Mouse (Mus musculus): ENCODE results near the gene Tmem175. TPM values are rescaled to one million over a fixed set of nuclear protein-coding genes. Genes with fewer than 3 reads are reported as not detected.

Tmem175 gene
- polyA plus RNA-seq, 1 experiment from 2014 or later = 20.7 TPM

- no peaks in the 10 kb centered on the region; the same call in 1 of the 2 replicates for H3K79me2 ChIP-seq (ENCODE audit: inconsistent target)
- peaks cover 27% of the 10 kb centered on the region for H3K36me3 ChIP-seq (ENCODE audit: inconsistent target)
- 85% methylated on average over 6 of the region's 6 CpGs for WGBS (ENCODE audit: missing documents)
- no peak overlapping the region for H3K27ac ChIP-seq
- no peak overlapping the region for H3K4me3 ChIP-seq (ENCODE audit: inconsistent target)
Observed at GRCm38 (mm10) chr5:108678296-108678854, 48.8 kb downstream of the Tmem175 start.

DNA sequence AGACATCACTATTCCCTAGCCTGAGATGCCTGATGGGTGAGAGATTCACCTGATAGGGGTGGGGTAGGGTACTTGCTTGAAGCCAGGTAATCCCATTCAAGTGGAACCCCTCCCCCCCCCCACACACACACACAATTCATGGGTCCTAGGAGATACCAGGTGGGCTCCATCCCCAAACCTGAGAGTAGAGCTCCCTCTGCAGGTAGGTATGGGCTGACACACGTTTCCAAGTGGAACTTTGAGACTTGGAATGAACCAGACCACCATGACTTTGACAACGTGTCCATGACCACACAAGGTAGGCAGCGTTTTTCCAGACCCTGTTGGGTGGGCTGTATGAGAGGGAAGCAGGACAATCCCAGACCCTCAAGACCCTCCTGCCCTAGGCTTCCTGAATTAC is 50.3 kb downstream of the Tmem175 start:
- no peak overlapping the region for H3K4me3 ChIP-seq (ENCODE audit: inconsistent target)
- WGBS (ENCODE audit: missing documents) = 83% methylated on average over 2 of the region's 3 CpGs
- H3K79me2 ChIP-seq (ENCODE audit: inconsistent target) = no peaks in the 10 kb centered on the region
- peaks cover 30% of the 10 kb centered on the region for H3K36me3 ChIP-seq (ENCODE audit: inconsistent target)
- H3K27ac ChIP-seq = no peak overlapping the region

DNA sequence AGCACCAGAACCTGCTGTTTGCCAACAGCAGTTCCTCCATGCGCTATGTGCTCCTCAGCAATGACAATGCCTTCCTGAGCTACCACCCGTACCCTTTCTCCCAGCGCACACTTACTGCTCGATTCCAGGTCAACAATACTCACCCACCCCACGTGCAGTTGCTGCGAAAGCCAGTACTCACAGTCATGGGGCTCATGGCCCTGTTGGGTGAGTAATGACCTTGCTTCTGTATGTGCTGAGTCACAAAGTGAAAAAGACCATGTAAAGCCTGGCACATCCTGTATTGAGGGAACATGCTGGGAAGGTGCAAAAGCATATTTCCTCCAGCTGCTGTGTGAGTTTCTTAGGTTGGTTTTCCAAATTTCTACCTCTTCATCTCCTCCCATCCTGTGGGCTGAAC is 51.3 kb downstream of the Tmem175 start:
- peaks cover 30% of the 10 kb centered on the region for H3K36me3 ChIP-seq (ENCODE audit: inconsistent target)
- 94% methylated on average over 6 of the region's 6 CpGs for WGBS (ENCODE audit: missing documents)

DNA sequence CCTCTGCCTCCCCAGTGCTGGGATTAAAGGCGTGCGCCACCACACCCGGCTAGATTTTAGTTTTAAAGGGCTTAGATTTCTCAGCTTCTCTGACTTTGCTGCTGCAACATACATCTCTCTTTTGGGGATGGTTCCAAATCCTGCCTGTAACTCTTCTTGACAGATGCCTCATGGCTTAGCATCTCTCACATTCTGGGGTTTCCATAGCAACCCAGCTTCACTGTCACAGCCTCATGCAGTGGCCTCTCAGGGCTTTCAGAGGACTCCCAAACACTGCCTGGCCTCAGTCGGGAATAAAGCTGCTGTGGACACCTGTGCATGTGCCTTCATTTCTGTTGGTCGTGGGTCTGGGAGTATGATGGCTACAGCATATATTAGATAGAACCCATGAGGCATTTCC is 59.5 kb downstream of the Tmem175 start:
- Histone ChIP-seq H3K4me3 (ENCODE audit: inconsistent target) (no peak overlapping the region), H3K79me2 (ENCODE audit: inconsistent target) (no peaks in the 10 kb centered on the region)
- WGBS (ENCODE audit: missing documents) = 83% methylated on average over 5 of the region's 5 CpGs

More for the DNA sequence above, 51.3 kb downstream of the Tmem175 start:
- no peak overlapping the region for H3K27ac ChIP-seq
- no peak overlapping the region for H3K4me3 ChIP-seq (ENCODE audit: inconsistent target)
- H3K79me2 ChIP-seq (ENCODE audit: inconsistent target) = no peaks in the 10 kb centered on the region

DNA sequence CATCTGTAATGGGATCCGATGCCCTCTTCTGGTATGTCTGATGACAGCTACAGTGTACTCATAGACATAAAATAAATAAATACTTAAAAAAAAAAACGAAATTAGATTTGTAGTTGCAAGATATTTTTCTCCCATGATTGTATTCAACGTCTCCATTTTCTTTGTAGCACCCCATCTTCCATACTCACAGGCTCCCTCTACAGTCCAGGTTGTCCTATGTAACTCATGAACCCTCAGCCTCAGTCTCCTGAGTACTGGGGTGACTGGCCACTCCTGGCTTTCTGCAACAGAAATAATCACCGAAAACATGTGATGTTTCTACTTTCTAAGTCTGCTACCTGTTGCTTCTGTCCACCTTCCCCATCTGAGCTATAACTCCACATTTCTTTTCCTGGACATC is 61.6 kb downstream of the Tmem175 start:
- Histone ChIP-seq H3K4me3 (ENCODE audit: inconsistent target) (no peak overlapping the region), H3K27ac (no peak overlapping the region), H3K36me3 (ENCODE audit: inconsistent target) (no peaks in the 10 kb centered on the region), H3K79me2 (ENCODE audit: inconsistent target) (no peaks in the 10 kb centered on the region)
- WGBS (ENCODE audit: missing documents) = 65% methylated on average over 4 of the region's 4 CpGs

More for the DNA sequence above, 59.5 kb downstream of the Tmem175 start:
- Histone ChIP-seq H3K27ac (no peak overlapping the region), H3K36me3 (ENCODE audit: inconsistent target) (0 out of 2 replicates have a peak, but pooled peaks cover under 1% of the 10 kb centered on the region)

- WGBS (ENCODE audit: missing documents) = under 1% methylated on average over 15 of the region's 18 CpGs
- Histone ChIP-seq H3K4me3 (ENCODE audit: inconsistent target) (peak within 1 kb of the TSS; percentile 31), H3K27ac (no peak within 1 kb of the TSS), H3K79me2 (ENCODE audit: inconsistent target) (no peaks in the 10 kb centered on the region), H3K36me3 (ENCODE audit: inconsistent target) (no peaks in the 10 kb centered on the region)
Observed at GRCm38 (mm10) chr5:108692271-108692670, 62.7 kb downstream of the Tmem175 start, which contains the start of gene Fgfrl1. Fgfrl1 (plus strand) TSS chr5:108692382.

DNA sequence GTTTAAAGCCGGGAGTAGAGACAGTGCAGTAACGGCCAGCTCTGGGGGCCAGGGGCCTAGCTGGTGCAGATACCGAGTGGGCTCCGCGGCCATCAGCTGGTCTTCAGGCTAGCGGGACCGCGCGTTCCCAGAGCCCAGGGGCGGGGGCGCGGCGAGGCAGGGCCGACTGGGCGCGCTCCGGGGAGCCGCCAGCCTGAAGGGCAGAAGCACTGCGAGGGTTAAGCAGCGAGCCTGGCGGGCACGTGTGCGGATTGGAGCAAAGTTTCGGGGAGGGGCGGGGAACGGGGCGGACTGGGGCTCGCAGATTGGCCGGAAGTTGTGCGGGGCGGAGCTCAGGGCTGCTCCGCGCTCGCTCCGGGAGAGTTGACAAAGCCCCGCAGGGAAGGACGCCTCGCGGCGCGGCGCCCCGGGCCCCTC is 64.3 kb downstream of the Tmem175 start:
- Histone ChIP-seq H3K36me3 (ENCODE audit: inconsistent target) (no peaks in the 10 kb centered on the region), H3K27ac (no peak overlapping the region), H3K4me3 (ENCODE audit: inconsistent target) (no peak overlapping the region), H3K79me2 (ENCODE audit: inconsistent target) (no peaks in the 10 kb centered on the region)
- under 1% methylated on average over 28 of the region's 43 CpGs for WGBS (ENCODE audit: missing documents)

DNA sequence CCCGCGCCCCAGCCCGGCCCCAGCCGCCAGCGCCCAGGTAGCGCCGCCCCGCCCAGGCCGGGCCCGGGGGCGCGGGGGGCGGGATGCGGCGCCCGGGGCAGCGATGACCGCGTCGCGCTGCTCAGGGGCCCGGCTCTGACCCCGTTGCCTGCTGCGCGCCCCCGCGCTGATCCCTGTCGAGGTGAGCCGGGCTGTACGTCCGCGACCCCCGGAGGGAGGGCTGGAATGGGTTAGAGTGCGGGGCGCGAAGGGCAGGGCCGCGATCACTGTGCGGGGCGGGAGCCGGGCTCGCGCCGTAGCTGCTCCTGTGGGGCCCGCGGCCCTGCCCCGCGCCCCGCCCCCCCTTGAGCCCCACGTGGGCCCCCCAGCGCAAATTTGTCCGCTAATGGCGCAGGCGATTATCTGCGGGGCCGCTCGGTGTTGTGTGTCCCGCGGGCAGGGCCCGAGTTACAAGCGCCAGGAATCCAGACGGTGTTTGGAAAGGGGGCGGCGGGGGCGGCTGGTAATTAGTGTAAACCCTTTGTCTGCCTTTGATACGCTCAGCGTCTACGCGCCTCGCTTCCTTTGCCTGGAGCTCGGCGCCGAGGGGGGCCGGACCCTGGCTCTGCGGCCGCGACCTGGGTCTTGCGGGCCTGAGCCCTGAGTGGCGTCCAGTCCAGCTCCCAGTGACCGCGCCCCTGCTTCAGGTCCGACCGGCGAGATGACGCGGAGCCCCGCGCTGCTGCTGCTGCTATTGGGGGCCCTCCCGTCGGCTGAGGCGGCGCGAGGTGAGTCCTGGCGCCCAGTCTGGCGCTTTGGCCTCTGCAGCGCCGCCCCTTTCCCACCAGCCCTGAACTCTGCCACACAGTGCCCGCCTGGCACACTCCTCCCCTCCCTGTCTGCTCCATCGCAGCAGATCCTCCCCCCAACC is 65.0 kb downstream of the Tmem175 start:
- WGBS (ENCODE audit: missing documents) = 3% methylated on average over 89 of the region's 99 CpGs
- no peak overlapping the region for H3K4me3 ChIP-seq (ENCODE audit: inconsistent target)
- no peak overlapping the region for H3K27ac ChIP-seq
- H3K79me2 ChIP-seq (ENCODE audit: inconsistent target) = no peaks in the 10 kb centered on the region
- no peaks in the 10 kb centered on the region for H3K36me3 ChIP-seq (ENCODE audit: inconsistent target)

DNA sequence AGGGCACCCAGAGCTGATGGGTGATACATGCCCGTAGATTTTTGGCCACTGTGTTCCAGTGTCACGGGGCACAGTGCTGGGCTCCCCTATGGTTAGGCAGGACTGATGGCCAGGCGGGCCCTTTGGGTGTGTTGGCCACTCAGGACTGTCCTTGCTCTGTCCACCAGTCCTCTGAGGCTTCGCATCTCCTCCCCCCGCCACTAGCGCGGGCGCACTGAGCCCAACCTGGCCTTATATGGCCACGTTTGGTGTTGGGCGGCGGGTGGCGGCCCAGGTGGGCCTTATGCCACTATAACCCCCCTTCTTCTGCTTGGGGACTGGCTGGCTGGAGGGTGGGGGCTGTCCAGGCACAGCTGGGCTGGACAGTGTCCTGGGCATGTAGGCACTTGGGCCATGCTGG is 66.3 kb downstream of the Tmem175 start:
- no peak overlapping the region for H3K4me3 ChIP-seq (ENCODE audit: inconsistent target)
- H3K36me3 ChIP-seq (ENCODE audit: inconsistent target) = no peaks in the 10 kb centered on the region
- WGBS (ENCODE audit: missing documents) = 95% methylated on average over 9 of the region's 12 CpGs
- H3K27ac ChIP-seq = no peak overlapping the region
- no peaks in the 10 kb centered on the region for H3K79me2 ChIP-seq (ENCODE audit: inconsistent target)

DNA sequence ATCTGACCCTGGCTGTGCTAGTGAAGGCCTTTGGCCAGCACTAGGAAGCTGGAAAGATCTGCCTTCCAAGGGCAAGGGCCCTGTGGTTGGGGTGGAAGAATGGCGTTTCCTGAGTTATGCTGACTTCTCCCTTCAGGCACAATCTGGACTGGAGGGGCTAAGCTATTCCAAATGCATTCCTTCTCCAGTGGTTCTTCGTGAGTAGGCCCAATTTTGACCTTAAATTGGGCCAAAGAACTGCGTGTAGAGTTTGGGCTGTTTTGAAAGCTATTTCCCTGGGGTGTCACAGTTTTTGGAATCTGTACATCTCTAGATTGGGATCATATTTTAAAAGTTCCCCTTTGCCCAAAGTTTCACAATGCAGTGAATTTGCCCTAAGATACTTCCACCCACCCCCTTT is 67.0 kb downstream of the Tmem175 start:
- WGBS (ENCODE audit: missing documents) = 72% methylated on average over 3 of the region's 3 CpGs
- H3K4me3 ChIP-seq (ENCODE audit: inconsistent target) = no peak overlapping the region
- H3K79me2 ChIP-seq (ENCODE audit: inconsistent target) = no peaks in the 10 kb centered on the region
- no peaks in the 10 kb centered on the region for H3K36me3 ChIP-seq (ENCODE audit: inconsistent target)
- no peak overlapping the region for H3K27ac ChIP-seq

GRCm38 (mm10) chr5:108697341-108697753 is 67.8 kb downstream of the Tmem175 start:
- no peaks in the 10 kb centered on the region for H3K36me3 ChIP-seq (ENCODE audit: inconsistent target)
- WGBS (ENCODE audit: missing documents) = 91% methylated on average over 4 of the region's 4 CpGs
- H3K4me3 ChIP-seq (ENCODE audit: inconsistent target) = no peak overlapping the region
- H3K79me2 ChIP-seq (ENCODE audit: inconsistent target) = no peaks in the 10 kb centered on the region
- no peak overlapping the region for H3K27ac ChIP-seq

Other genes with a start within 250 kb of the Tmem175 start
- gene Pde6b, start 241.4 kb upstream of the Tmem175 start, polyA plus RNA-seq (2018) = 0.07 to 1.1 TPM in 2 of 3 replicates, not detected in the other
- 215 to 532 TPM (median 387 TPM) in 3 replicates for gene Atp5k, start 195.3 kb upstream of the Tmem175 start, polyA plus RNA-seq (2018)
- 2.4 to 8.0 TPM (median 3.1 TPM) in 3 replicates for gene Mfsd7a, start 180.9 kb upstream of the Tmem175 start, polyA plus RNA-seq (2018)
- gene Pcgf3, start 168.5 kb upstream of the Tmem175 start, polyA plus RNA-seq (2018) = 8.5 to 9.6 TPM (median 9.1 TPM) in 3 replicates
- gene Cplx1, start 79.7 kb upstream of the Tmem175 start, polyA plus RNA-seq (2018) = not detected in 3 replicates
- gene Gak, start within 50 bp of the Tmem175 start, polyA plus RNA-seq (2018) = 90.7 to 115 TPM (median 92.4 TPM) in 3 replicates
- 33.4 to 53.3 TPM (median 50.8 TPM) in 3 replicates for gene Idua, start 30.6 kb downstream of the Tmem175 start, polyA plus RNA-seq (2018)
- 5.8 to 11.1 TPM (median 8.4 TPM) in 3 replicates for gene Dgkq, start 39.9 kb downstream of the Tmem175 start, polyA plus RNA-seq (2018)
- gene Slc26a1, start 45.8 kb downstream of the Tmem175 start, polyA plus RNA-seq (2018) = not detected in 3 replicates
- 0.64 to 1.9 TPM (median 1.3 TPM) in 3 replicates for gene Fgfrl1, start 62.6 kb downstream of the Tmem175 start, polyA plus RNA-seq (2018)
- not detected in 3 replicates for gene Rnf212, start 145.2 kb downstream of the Tmem175 start, polyA plus RNA-seq (2018)
- not detected in 3 replicates for gene Tmed11, start 165.6 kb downstream of the Tmem175 start, polyA plus RNA-seq (2018)
- gene Vmn2r8, start 179.1 kb downstream of the Tmem175 start, polyA plus RNA-seq (2018) = not detected in 3 replicates
- gene Vmn2r9, start 222.8 kb downstream of the Tmem175 start, polyA plus RNA-seq (2018) = not detected in 3 replicates

All from macrophage (primary cell).